Mouse (Mus musculus) olfactory bulb, adult 2 months (tissue): ENCODE measurements around the gene Dnajb2.

Experiments used
- CTCF ChIP-seq: fragments of 200-500 bp; IDR thresholded peaks from 2 replicates; pipeline ENCODE4 v1.5.1; 2012; ENCODE audit warnings: low read depth, mild to moderate bottlenecking, low read length, moderate library complexity; ENCODE audit not compliant: insufficient read depth
- POLR2A ChIP-seq: fragments of 200-500 bp; IDR thresholded peaks from 2 replicates; pipeline ENCODE4 v1.6.1; 2012; ENCODE audit warnings: mild to moderate bottlenecking, low read depth, low read length, moderate library complexity; ENCODE audit not compliant: insufficient read depth

DNA sequence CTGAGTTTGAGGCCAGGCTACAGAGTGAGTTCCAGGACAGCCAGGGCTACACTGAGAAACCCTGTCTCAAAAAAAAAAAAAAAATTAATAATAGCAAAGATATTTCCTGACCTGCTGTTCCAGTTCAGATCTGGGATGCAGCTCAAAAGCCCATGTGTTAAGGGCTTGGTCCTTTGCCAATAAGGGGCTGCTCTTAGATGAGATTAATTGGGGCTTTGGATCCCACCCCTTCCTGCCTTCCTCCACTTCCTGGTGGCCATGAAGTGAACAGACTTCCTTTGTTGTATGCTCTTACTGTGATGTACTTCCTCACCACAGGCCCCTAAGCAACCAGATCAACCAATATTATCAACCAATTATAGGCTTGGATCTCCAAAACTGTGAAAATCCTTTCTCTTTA, 49.1 kb upstream of the Dnajb2 start:
- TF ChIP-seq CTCF, result no peak
- TF ChIP-seq POLR2A, result no peak
